Mouse (Mus musculus): ENCODE results near the gene Nos1ap. TPM values are rescaled to one million over a fixed set of nuclear protein-coding genes. Genes with fewer than 3 reads are reported as not detected.
A peak's percentile ranks its signal among the peaks of the same experiment; 100 is the strongest.

Gene Nos1ap
- polyA plus RNA-seq, 1 experiment: 50.1 TPM

GRCm38 (mm10) chr1:170462140-170462539, 127.5 kb downstream of the Nos1ap start:
- TF ChIP-seq POLR2A (IDR thresholded peaks at IDR 0.05; ENCODE audit: borderline replicate concordance, insufficient read depth, low read length) (no peak), CTCF (IDR thresholded peaks at IDR 0.05; ENCODE audit: borderline replicate concordance, insufficient read depth, low read depth, low read length) (no peak)
- no peak for DNase-seq
- Histone ChIP-seq H3K27ac (ENCODE audit: insufficient read depth, low read length) (no peak overlapping the region), H3K27me3 (ENCODE audit: control insufficient read depth, insufficient read depth, low read length) (no peaks in the 10 kb centered on the region), H3K4me1 (ENCODE audit: control insufficient read depth, insufficient read depth, low read length) (peaks cover 13% of the 10 kb centered on the region), H3K4me3 (replicated peaks; ENCODE audit: insufficient read depth, low read depth, low read length) (no peak overlapping the region)
- WGBS: 96% methylated on average over 1 of the region's 1 CpGs

GRCm38 (mm10) chr1:170459896-170460602, 129.6 kb downstream of the Nos1ap start:
- no peak overlapping the region for H3K4me3 ChIP-seq (replicated peaks; ENCODE audit: insufficient read depth, low read depth, low read length)
- peak; percentile 60 to 74 for DNase-seq
- peaks cover 5% of the 10 kb centered on the region for H3K4me1 ChIP-seq (ENCODE audit: control insufficient read depth, insufficient read depth, low read length)
- no peaks in the 10 kb centered on the region for H3K27me3 ChIP-seq (ENCODE audit: control insufficient read depth, insufficient read depth, low read length)
- no peak overlapping the region for H3K27ac ChIP-seq (ENCODE audit: insufficient read depth, low read length)
- TF ChIP-seq POLR2A (IDR thresholded peaks at IDR 0.05; ENCODE audit: borderline replicate concordance, insufficient read depth, low read length): no peak
- 21% methylated on average over 5 of the region's 5 CpGs for WGBS

GRCm38 (mm10) chr1:170457673-170458072, 132.0 kb downstream of the Nos1ap start:
- no peak for DNase-seq
- Histone ChIP-seq H3K27me3 (ENCODE audit: control insufficient read depth, insufficient read depth, low read length) (no peaks in the 10 kb centered on the region), H3K4me3 (replicated peaks; ENCODE audit: insufficient read depth, low read depth, low read length) (no peak overlapping the region), H3K27ac (ENCODE audit: insufficient read depth, low read length) (no peak overlapping the region), H3K4me1 (ENCODE audit: control insufficient read depth, insufficient read depth, low read length) (peaks cover 5% of the 10 kb centered on the region)
- TF ChIP-seq POLR2A (IDR thresholded peaks at IDR 0.05; ENCODE audit: borderline replicate concordance, insufficient read depth, low read length) (no peak), CTCF (IDR thresholded peaks at IDR 0.05; ENCODE audit: borderline replicate concordance, insufficient read depth, low read depth, low read length) (no peak)
- 92% methylated on average over 4 of the region's 4 CpGs for WGBS

- Histone ChIP-seq H3K4me3 (replicated peaks; ENCODE audit: insufficient read depth, low read depth, low read length) (no peak overlapping the region), H3K27me3 (ENCODE audit: control insufficient read depth, insufficient read depth, low read length) (no peaks in the 10 kb centered on the region), H3K4me1 (ENCODE audit: control insufficient read depth, insufficient read depth, low read length) (peaks cover 5% of the 10 kb centered on the region), H3K27ac (ENCODE audit: insufficient read depth, low read length) (no peak overlapping the region)
- WGBS: 83% methylated on average over 14 of the region's 14 CpGs
- no peak for DNase-seq
- TF ChIP-seq CTCF (IDR thresholded peaks at IDR 0.05; ENCODE audit: borderline replicate concordance, insufficient read depth, low read depth, low read length) (no peak), POLR2A (IDR thresholded peaks at IDR 0.05; ENCODE audit: borderline replicate concordance, insufficient read depth, low read length) (no peak)
Measured at GRCm38 (mm10) chr1:170455910-170456700, 133.6 kb downstream of the Nos1ap start.

- H3K4me1 ChIP-seq (ENCODE audit: control insufficient read depth, insufficient read depth, low read length): peaks cover 5% of the 10 kb centered on the region
- no peak for DNase-seq
- H3K27me3 ChIP-seq (ENCODE audit: control insufficient read depth, insufficient read depth, low read length): no peaks in the 10 kb centered on the region
- H3K4me3 ChIP-seq (replicated peaks; ENCODE audit: insufficient read depth, low read depth, low read length): no peak overlapping the region
- WGBS: over 99% methylated on average over 3 of the region's 3 CpGs
- no peak overlapping the region for H3K27ac ChIP-seq (ENCODE audit: insufficient read depth, low read length)
- TF ChIP-seq POLR2A (IDR thresholded peaks at IDR 0.05; ENCODE audit: borderline replicate concordance, insufficient read depth, low read length): no peak
- TF ChIP-seq CTCF (IDR thresholded peaks at IDR 0.05; ENCODE audit: borderline replicate concordance, insufficient read depth, low read depth, low read length): no peak
Measured at GRCm38 (mm10) chr1:170455387-170455786, 134.3 kb downstream of the Nos1ap start.

GRCm38 (mm10) chr1:170453455-170453854, 136.2 kb downstream of the Nos1ap start:
- H3K27me3 ChIP-seq (ENCODE audit: control insufficient read depth, insufficient read depth, low read length): no peaks in the 10 kb centered on the region
- H3K4me1 ChIP-seq (ENCODE audit: control insufficient read depth, insufficient read depth, low read length): no peaks in the 10 kb centered on the region
- 52% methylated on average over 3 of the region's 3 CpGs for WGBS
- H3K27ac ChIP-seq (ENCODE audit: insufficient read depth, low read length): no peak overlapping the region
- no peak for TF ChIP-seq CTCF (IDR thresholded peaks at IDR 0.05; ENCODE audit: borderline replicate concordance, insufficient read depth, low read depth, low read length)
- no peak for TF ChIP-seq POLR2A (IDR thresholded peaks at IDR 0.05; ENCODE audit: borderline replicate concordance, insufficient read depth, low read length)
- DNase-seq: no peak
- no peak overlapping the region for H3K4me3 ChIP-seq (replicated peaks; ENCODE audit: insufficient read depth, low read depth, low read length)

GRCm38 (mm10) chr1:170448244-170448643, 141.4 kb downstream of the Nos1ap start:
- TF ChIP-seq POLR2A (IDR thresholded peaks at IDR 0.05; ENCODE audit: borderline replicate concordance, insufficient read depth, low read length): no peak
- TF ChIP-seq CTCF (IDR thresholded peaks at IDR 0.05; ENCODE audit: borderline replicate concordance, insufficient read depth, low read depth, low read length): no peak
- WGBS: 73% methylated on average over 2 of the region's 2 CpGs
- Histone ChIP-seq H3K4me1 (ENCODE audit: control insufficient read depth, insufficient read depth, low read length) (no peaks in the 10 kb centered on the region), H3K27me3 (ENCODE audit: control insufficient read depth, insufficient read depth, low read length) (no peaks in the 10 kb centered on the region), H3K27ac (ENCODE audit: insufficient read depth, low read length) (no peak overlapping the region), H3K4me3 (replicated peaks; ENCODE audit: insufficient read depth, low read depth, low read length) (no peak overlapping the region)
- no peak for DNase-seq

GRCm38 (mm10) chr1:170445458-170445857, 144.2 kb downstream of the Nos1ap start:
- WGBS: 76% methylated on average over 3 of the region's 3 CpGs
- no peak overlapping the region for H3K27ac ChIP-seq (ENCODE audit: insufficient read depth, low read length)
- no peak for DNase-seq
- no peaks in the 10 kb centered on the region for H3K4me1 ChIP-seq (ENCODE audit: control insufficient read depth, insufficient read depth, low read length)
- H3K4me3 ChIP-seq (replicated peaks; ENCODE audit: insufficient read depth, low read depth, low read length): no peak overlapping the region
- H3K27me3 ChIP-seq (ENCODE audit: control insufficient read depth, insufficient read depth, low read length): no peaks in the 10 kb centered on the region
- TF ChIP-seq POLR2A (IDR thresholded peaks at IDR 0.05; ENCODE audit: borderline replicate concordance, insufficient read depth, low read length) (no peak), CTCF (IDR thresholded peaks at IDR 0.05; ENCODE audit: borderline replicate concordance, insufficient read depth, low read depth, low read length) (no peak)

All from cerebellum, adult 2 months (tissue).